Mouse (Mus musculus) neutrophil, adult 65 days (primary cell): ENCODE measurements around the gene Nt5c. TPM values are rescaled to one million over a fixed set of nuclear protein-coding genes. Genes with fewer than 3 reads are reported as not detected.

Experiments
- total RNA-seq: library from RNA; stranded (reverse); gene quantifications from 2 replicates; pipeline ENCODE4 v1.2.4, GENCODE M21; 2023

Gene Nt5c
- 35.0 and 36.8 TPM in 2 replicates for total RNA-seq

GRCm38 (mm10) chr11:115491356-115492083 lies at the start of gene Nt5c:
Gene Nt5c (minus strand): TSS chr11:115491862.

GRCm38 (mm10) chr11:115536038-115536681 lies 44.5 kb upstream of the Nt5c start, which contains the start of gene Sumo2:
Gene Sumo2 (minus strand): TSS chr11:115536276.

GRCm38 (mm10) chr11:115514238-115514663 lies 22.6 kb upstream of the Nt5c start, which contains the start of gene Jpt1:
Gene Jpt1 (minus strand): TSS chr11:115514387.

GRCm38 (mm10) chr11:115475025-115475757 lies 16.5 kb downstream of the Nt5c start, which contains the start of gene Armc7:
Gene Armc7 (plus strand): TSS chr11:115475667.

GRCm38 (mm10) chr11:115462243-115462891 lies 29.3 kb downstream of the Nt5c start, which contains the start of gene Slc16a5:
Gene Slc16a5 (plus strand): TSS chr11:115462474.

Other genes with a start within 250 kb of the Nt5c start
- gene Grin2c, start 224.6 kb downstream of the Nt5c start, total RNA-seq, result not detected in 2 replicates
- gene Fdxr, start 214.8 kb downstream of the Nt5c start, total RNA-seq, result 10.2 and 10.4 TPM in 2 replicates
- gene Fads6, start 194.2 kb downstream of the Nt5c start, total RNA-seq, result 2.1 and 2.4 TPM in 2 replicates
- not detected in 2 replicates for gene Otop2, start 184.7 kb downstream of the Nt5c start, total RNA-seq
- gene Ush1g, start 169.8 kb downstream of the Nt5c start, total RNA-seq, result not detected in 2 replicates
- not detected in 2 replicates for gene Otop3, start 157.1 kb downstream of the Nt5c start, total RNA-seq
- 0.93 and 0.95 TPM in 2 replicates for gene Hid1, start 124.1 kb downstream of the Nt5c start, total RNA-seq
- 0.14 TPM in 1 of 2 replicates, not detected in the other for gene Cdr2l, start 109.9 kb downstream of the Nt5c start, total RNA-seq
- gene Mrpl58, start 88.1 kb downstream of the Nt5c start, total RNA-seq, result 23.7 and 42.3 TPM in 2 replicates
- gene Atp5h, start 71.9 kb downstream of the Nt5c start, total RNA-seq, result 166 and 192 TPM in 2 replicates
- gene Kctd2, start 71.7 kb downstream of the Nt5c start, total RNA-seq, result 20.6 and 26.8 TPM in 2 replicates
- gene Trim80, start 51.3 kb downstream of the Nt5c start, total RNA-seq, result not detected in 2 replicates
- gene Slc16a5, start 29.4 kb downstream of the Nt5c start, total RNA-seq, result not detected in 2 replicates
- gene Armc7, start 16.2 kb downstream of the Nt5c start, total RNA-seq, result 79.7 and 93.7 TPM in 2 replicates
- 107 and 122 TPM in 2 replicates for gene Jpt1, start 22.5 kb upstream of the Nt5c start, total RNA-seq
- gene Sumo2, start 44.4 kb upstream of the Nt5c start, total RNA-seq, result 130 and 148 TPM in 2 replicates
- 28.8 and 36.7 TPM in 2 replicates for gene Nup85, start 72.6 kb upstream of the Nt5c start, total RNA-seq
- 10.9 and 12.7 TPM in 2 replicates for gene Mrps7, start 112.1 kb upstream of the Nt5c start, total RNA-seq
- gene Gga3, start 112.2 kb upstream of the Nt5c start, total RNA-seq, result 50.7 and 64.3 TPM in 2 replicates
- gene Mif4gd, start 121.1 kb upstream of the Nt5c start, total RNA-seq, result 16.9 and 23.3 TPM in 2 replicates
- gene Slc25a19, start 136.4 kb upstream of the Nt5c start, total RNA-seq, result 10.0 and 10.7 TPM in 2 replicates
- 197 and 236 TPM in 2 replicates for gene Grb2, start 216.7 kb upstream of the Nt5c start, total RNA-seq